8 mouse cellular contexts compared by ENCODE assay signal in genomic region chr2:30708001-30708683, GRCm38 (mm10).
DNase-seq lines count a peak whose midpoint lies in the region; ATAC-seq lines count a peak whose summit lies in the region.

No protein-coding gene starts in this region.

- peak overlapping the region; percentile 78 for H3K9ac ChIP-seq in limb, embryonic 13.5 days
- peak overlapping the region; percentile 80 for H3K9ac ChIP-seq in midbrain, embryonic 16.5 days (ENCODE audit: low read depth, low read length)

- peak overlapping the region; percentile 100 for H3K27ac ChIP-seq in limb, embryonic 13.5 days
- peak overlapping the region; percentile 97 for H3K27ac ChIP-seq in midbrain, embryonic 16.5 days (ENCODE audit: low read length)

- H3K27me3 ChIP-seq in limb, embryonic 13.5 days = no peaks in the 10 kb centered on the region
- H3K27me3 ChIP-seq in midbrain, embryonic 16.5 days (ENCODE audit: control insufficient read depth, insufficient read depth, low read depth, low read length) = no peaks in the 10 kb centered on the region

- H3K9me3 ChIP-seq in limb, embryonic 13.5 days = no peaks in the 10 kb centered on the region
- no peaks in the 10 kb centered on the region for H3K9me3 ChIP-seq in midbrain, embryonic 16.5 days (replicated peaks; ENCODE audit: control insufficient read depth, low read length, poor library complexity, severe bottlenecking)

- H3K36me3 ChIP-seq in limb, embryonic 13.5 days = no peaks in the 10 kb centered on the region
- no peaks in the 10 kb centered on the region for H3K36me3 ChIP-seq in midbrain, embryonic 16.5 days (ENCODE audit: control insufficient read depth, insufficient read depth, low read length)

- H3K4me2 ChIP-seq in limb, embryonic 13.5 days (replicated peaks) = peak overlapping the region; percentile 78
- peak overlapping the region; percentile 72 for H3K4me2 ChIP-seq in midbrain, embryonic 16.5 days (ENCODE audit: low read length)

- peaks cover 62% of the 10 kb centered on the region for H3K4me1 ChIP-seq in limb, embryonic 13.5 days
- H3K4me1 ChIP-seq in midbrain, embryonic 16.5 days (ENCODE audit: control insufficient read depth, insufficient read depth, low read length) = peaks cover 40% of the 10 kb centered on the region

- peak overlapping the region; percentile 44 for H3K4me3 ChIP-seq in limb, embryonic 13.5 days
- H3K4me3 ChIP-seq in midbrain, embryonic 16.5 days (ENCODE audit: low read depth, low read length) = peak overlapping the region; percentile 34

- peak; percentile 74 for DNase-seq in cerebellum, adult 11 months
- DNase-seq in cerebellum, postnatal 14 days = peak; percentile 76 to 81
- peak; percentile 89 for DNase-seq in gastrocnemius, postnatal 14 days
- peak; percentile 59 for DNase-seq in induced T-regulatory cell, adult 2 months (ENCODE audit: low read depth)
- DNase-seq in testis, postnatal 14 days (ENCODE audit: low spot score) = peak; percentile 76

- under 1% methylated on average over 37 of the region's 48 CpGs for WGBS in limb, embryonic 13.5 days
- 0% methylated on average over 39 of the region's 48 CpGs for WGBS in midbrain, embryonic 16.5 days

- intact Hi-C loops in gastrocnemius, postnatal 14 days (cut with DNase I; ENCODE audit: low total_unique reads) = no loop called here

- ATAC-seq in cerebellum, adult (ENCODE audit: insufficient number of reproducible peaks, low FRiP score, low TSS enrichment) = no peak
- peak; percentile 69 for ATAC-seq in limb, embryonic 13.5 days (ENCODE audit: low FRiP score, low read depth)
- ATAC-seq in midbrain, embryonic 16.5 days = peak; percentile 40
